Mouse (Mus musculus) midbrain, embryonic 16.5 days (tissue): ENCODE data around the gene Mycl. TPM values are rescaled to one million over a fixed set of nuclear protein-coding genes. Genes with fewer than 3 reads are reported as not detected.

ENCODE experiments used
- ATAC-seq: fragments of 200-750 bp; cut with Nextera tagmentation; 2 replicates; pipeline ENCODE4 v1.8.0; 2017; ENCODE audit warnings: moderate TSS enrichment
- H3K27ac ChIP-seq: fragments of 300-500 bp; sonication (generic); 2 replicates; pipeline ENCODE4 v1.5.1; 2014; ENCODE audit warnings: mild to moderate bottlenecking, low read length, mixed read lengths
- H3K27me3 ChIP-seq: fragments of 300-500 bp; sonication (generic); 2 replicates; pipeline ENCODE4 v1.6.1; 2014; ENCODE audit warnings: low read depth, low read length, mixed read lengths; ENCODE audit not compliant: control insufficient read depth, insufficient read depth
- H3K36me3 ChIP-seq: fragments of 300-500 bp; sonication (generic); 2 replicates; pipeline ENCODE4 v1.6.1; 2014; ENCODE audit warnings: mild to moderate bottlenecking, low read length, moderate library complexity, mixed read lengths; ENCODE audit not compliant: control insufficient read depth, insufficient read depth
- H3K4me1 ChIP-seq: fragments of 300-500 bp; sonication (generic); 2 replicates; pipeline ENCODE4 v1.6.1; 2014; ENCODE audit warnings: mild to moderate bottlenecking, low read length, mixed read lengths; ENCODE audit not compliant: control insufficient read depth, insufficient read depth
- H3K4me2 ChIP-seq: fragments of 300-500 bp; sonication (generic); 2 replicates; pipeline ENCODE4 v1.6.1; 2014; ENCODE audit warnings: mild to moderate bottlenecking, low read length, mixed read lengths
- H3K4me3 ChIP-seq: fragments of 300-500 bp; sonication (generic); 2 replicates; pipeline ENCODE4 v1.5.1; 2014; ENCODE audit warnings: low read depth, mild to moderate bottlenecking, low read length, moderate library complexity, mixed read lengths
- H3K9ac ChIP-seq: fragments of 300-500 bp; sonication (generic); 2 replicates; pipeline ENCODE4 v1.6.1; 2014; ENCODE audit warnings: low read depth, low read length, mixed read lengths
- H3K9me3 ChIP-seq: fragments of 300-500 bp; sonication (generic); replicated peaks from 2 replicates; pipeline ENCODE4 v1.6.1; 2014; ENCODE audit warnings: mild to moderate bottlenecking, low read length, mixed read lengths; ENCODE audit not compliant: control insufficient read depth, poor library complexity, severe bottlenecking
- WGBS: fragments of 180-500 bp; shearing (Covaris S2); extraction: QIAGEN DNeasy Blood & Tissue Kit; methylation state at CpG from one replicate; pipeline ENCODE4 v1.1.7; 2014; 5-methylcytosine and 5-hydroxymethylcytosine counted together
- polyA plus RNA-seq: library from polyadenylated mRNA; unstranded; fragments of >200 nt; fragmentation: Nextera tagmentation; extraction: Ambion mirVana; gene quantifications from 2 replicates; pipeline ENCODE4 v1.2.1, GENCODE M21; 2015

The Mycl gene
- polyA plus RNA-seq, 1 experiment from 2014 or later = 58.9 TPM

GRCm38 (mm10) chr4:123022896-123023295 lies 27.4 kb downstream of the Mycl start:
- no peaks in the 10 kb centered on the region for H3K9me3 ChIP-seq
- no peak overlapping the region for H3K9ac ChIP-seq
- H3K4me1 ChIP-seq = peaks cover 17% of the 10 kb centered on the region
- no peak overlapping the region for H3K4me3 ChIP-seq
- no peak for ATAC-seq
- no peaks in the 10 kb centered on the region for H3K36me3 ChIP-seq
- WGBS = 75% methylated on average over 1 of the region's 1 CpGs
- H3K27me3 ChIP-seq = no peaks in the 10 kb centered on the region
- no peak overlapping the region for H3K27ac ChIP-seq
- no peak overlapping the region for H3K4me2 ChIP-seq

GRCm38 (mm10) chr4:123025418-123025817 lies 30.0 kb downstream of the Mycl start:
- H3K27ac ChIP-seq = no peak overlapping the region
- H3K36me3 ChIP-seq = no peaks in the 10 kb centered on the region
- 76% methylated on average over 2 of the region's 2 CpGs for WGBS
- no peaks in the 10 kb centered on the region for H3K9me3 ChIP-seq
- no peak overlapping the region for H3K4me2 ChIP-seq
- no peaks in the 10 kb centered on the region; the same call in none of the 2 replicates for H3K4me1 ChIP-seq
- no peaks in the 10 kb centered on the region for H3K27me3 ChIP-seq
- no peak overlapping the region for H3K4me3 ChIP-seq
- no peak overlapping the region for H3K9ac ChIP-seq
- ATAC-seq = no peak

GRCm38 (mm10) chr4:123026161-123026560 lies 30.7 kb downstream of the Mycl start:
- no peaks in the 10 kb centered on the region; the same call in 1 of the 2 replicates for H3K4me1 ChIP-seq
- H3K9me3 ChIP-seq = no peaks in the 10 kb centered on the region
- no peaks in the 10 kb centered on the region; the same call in 1 of the 2 replicates for H3K36me3 ChIP-seq
- H3K4me3 ChIP-seq = no peak overlapping the region
- H3K9ac ChIP-seq = no peak overlapping the region
- no peak for ATAC-seq
- WGBS = 96% methylated on average over 13 of the region's 13 CpGs
- no peaks in the 10 kb centered on the region for H3K27me3 ChIP-seq
- no peak overlapping the region for H3K4me2 ChIP-seq
- H3K27ac ChIP-seq = no peak overlapping the region

- no peak for ATAC-seq
- Histone ChIP-seq H3K9me3 (no peaks in the 10 kb centered on the region), H3K9ac (no peak overlapping the region), H3K4me3 (no peak overlapping the region), H3K27me3 (no peaks in the 10 kb centered on the region), H3K36me3 (no peaks in the 10 kb centered on the region; the same call in 1 of the 2 replicates), H3K4me1 (no peaks in the 10 kb centered on the region; the same call in 1 of the 2 replicates), H3K4me2 (no peak overlapping the region), H3K27ac (no peak overlapping the region)
- WGBS = 82% methylated on average over 4 of the region's 4 CpGs
Observed at GRCm38 (mm10) chr4:123026597-123026996, 31.1 kb downstream of the Mycl start.

- WGBS = 96% methylated on average over 2 of the region's 2 CpGs
- H3K4me2 ChIP-seq = no peak overlapping the region
- no peaks in the 10 kb centered on the region for H3K9me3 ChIP-seq
- no peak for ATAC-seq
- no peak overlapping the region for H3K9ac ChIP-seq
- 0 out of 2 replicates have a peak, but pooled peaks cover 3% of the 10 kb centered on the region for H3K4me1 ChIP-seq
- peaks cover 3% of the 10 kb centered on the region; the same call in 1 of the 2 replicates for H3K36me3 ChIP-seq
- no peak overlapping the region for H3K4me3 ChIP-seq
- no peak overlapping the region for H3K27ac ChIP-seq
- H3K27me3 ChIP-seq = no peaks in the 10 kb centered on the region
Observed at GRCm38 (mm10) chr4:123034841-123035240, 39.4 kb downstream of the Mycl start.

- H3K27ac ChIP-seq = no peak overlapping the region
- WGBS = 99% methylated on average over 2 of the region's 2 CpGs
- H3K9ac ChIP-seq = no peak overlapping the region
- ATAC-seq = no peak
- H3K36me3 ChIP-seq = peaks cover 6% of the 10 kb centered on the region
- H3K27me3 ChIP-seq = no peaks in the 10 kb centered on the region
- H3K4me2 ChIP-seq = no peak overlapping the region
- H3K9me3 ChIP-seq = no peaks in the 10 kb centered on the region
- no peak overlapping the region for H3K4me3 ChIP-seq
- H3K4me1 ChIP-seq = 0 out of 2 replicates have a peak, but pooled peaks cover 3% of the 10 kb centered on the region
Observed at GRCm38 (mm10) chr4:123035636-123036035, 40.2 kb downstream of the Mycl start.

GRCm38 (mm10) chr4:123036710-123037109 lies 41.3 kb downstream of the Mycl start:
- H3K9ac ChIP-seq = no peak overlapping the region
- H3K36me3 ChIP-seq = peaks cover 8% of the 10 kb centered on the region
- H3K9me3 ChIP-seq = no peaks in the 10 kb centered on the region
- 0 out of 2 replicates have a peak, but pooled peaks cover 3% of the 10 kb centered on the region for H3K4me1 ChIP-seq
- H3K27me3 ChIP-seq = no peaks in the 10 kb centered on the region
- H3K27ac ChIP-seq = no peak overlapping the region
- no peak overlapping the region for H3K4me2 ChIP-seq
- ATAC-seq = no peak
- H3K4me3 ChIP-seq = no peak overlapping the region
- 78% methylated on average over 3 of the region's 3 CpGs for WGBS

- peaks cover 8% of the 10 kb centered on the region for H3K36me3 ChIP-seq
- no peak for ATAC-seq
- H3K4me2 ChIP-seq = no peak overlapping the region
- no peaks in the 10 kb centered on the region for H3K27me3 ChIP-seq
- 88% methylated on average over 6 of the region's 6 CpGs for WGBS
- no peak overlapping the region for H3K9ac ChIP-seq
- H3K9me3 ChIP-seq = no peaks in the 10 kb centered on the region
- peaks cover 3% of the 10 kb centered on the region; the same call in 1 of the 2 replicates for H3K4me1 ChIP-seq
- H3K4me3 ChIP-seq = no peak overlapping the region
- no peak overlapping the region for H3K27ac ChIP-seq
Observed at GRCm38 (mm10) chr4:123041131-123041530, 45.7 kb downstream of the Mycl start.

GRCm38 (mm10) chr4:123043858-123044257 lies 48.4 kb downstream of the Mycl start:
- Histone ChIP-seq H3K4me2 (no peak overlapping the region), H3K27me3 (no peaks in the 10 kb centered on the region), H3K4me3 (no peak overlapping the region), H3K36me3 (peaks cover 12% of the 10 kb centered on the region), H3K27ac (no peak overlapping the region), H3K4me1 (no peaks in the 10 kb centered on the region; the same call in 1 of the 2 replicates), H3K9ac (no peak overlapping the region), H3K9me3 (no peaks in the 10 kb centered on the region)
- 61% methylated on average over 1 of the region's 1 CpGs for WGBS
- no peak for ATAC-seq
